Mouse (Mus musculus): ENCODE data around the gene Cacna1f.

- TF ChIP-seq POLR2A (IDR thresholded peaks at IDR 0.05; ENCODE audit: borderline replicate concordance, control insufficient read depth, low read depth, low read length) (no peak), CTCF (IDR thresholded peaks at IDR 0.05; ENCODE audit: control insufficient read depth, insufficient read depth, low read length) (no peak)
Measured at GRCm38 (mm10) chrX:7662936-7663335, 56.1 kb downstream of the Cacna1f start.

Measured in bone marrow, adult 2 months (tissue).